Mouse (Mus musculus) cerebellum, adult 11 months (tissue): ENCODE measurements at regions not wholly inside any gene's neighbourhood (a gene's known extent, or its start where the extent isn't known, plus 50 kb on each side); places are given as distances from the start of the nearest gene placed in this dataset.

Experiments
- DNase-seq: peaks from one replicate; pipeline ENCODE4 v3.0.0; 2022

DNA sequence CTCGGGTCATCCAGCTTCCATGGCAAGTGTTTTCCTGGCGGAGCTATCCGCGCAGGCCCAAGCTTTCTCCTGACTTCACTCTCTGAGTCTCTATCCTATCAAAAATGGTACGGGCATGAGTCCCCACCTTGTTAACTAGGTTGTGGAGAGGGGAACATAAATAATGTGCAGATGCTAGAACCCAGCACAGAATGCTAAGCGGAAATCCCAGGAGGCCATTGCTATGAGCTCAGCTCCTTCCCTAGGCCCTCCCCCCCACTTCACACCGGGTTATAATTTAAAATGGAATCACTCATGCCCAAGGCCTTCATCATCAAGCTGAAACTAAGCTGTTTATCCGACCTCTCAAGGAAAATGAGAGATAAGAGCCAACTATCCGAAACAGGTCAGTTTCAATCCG is 60.4 kb upstream of the Cd83 start:
- DNase-seq = no peak

- DNase-seq = peak; percentile 80
These were observed 58.9 kb upstream of the Cd83 start for GRCm38 (mm10) chr13:43725698-43726097.

DNA sequence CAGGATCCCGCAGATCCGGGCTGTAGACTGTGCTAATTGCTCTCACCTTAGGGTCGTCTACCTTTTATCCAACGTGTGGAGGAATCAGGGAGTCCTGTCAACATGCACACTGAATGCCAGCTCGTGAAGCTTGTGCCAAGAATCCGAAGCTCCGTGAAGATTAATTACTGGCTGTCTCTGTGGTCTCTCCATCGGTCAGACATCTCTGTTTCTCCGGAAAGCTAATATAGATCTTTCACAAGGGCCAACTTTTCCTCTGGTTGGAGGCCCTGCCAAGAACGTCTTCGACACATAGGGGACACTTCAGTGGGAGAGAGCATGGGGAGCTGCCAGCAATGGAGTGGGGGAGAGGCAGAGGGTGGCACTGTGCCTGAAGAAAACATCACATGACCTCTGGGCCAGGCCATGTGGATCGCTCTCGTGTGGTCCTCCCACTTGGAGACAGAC is 57.7 kb upstream of the Cd83 start:
- DNase-seq = no peak

GRCm38 (mm10) chr13:43729617-43730016 is 55.0 kb upstream of the Cd83 start:
- no peak for DNase-seq

- DNase-seq = peak; percentile 71
These were observed 51.5 kb upstream of the Cd83 start for GRCm38 (mm10) chr13:43733061-43733460.

GRCm38 (mm10) chr13:43734641-43735040 is 49.9 kb upstream of the Cd83 start:
- DNase-seq = peak; percentile 92
